Mouse (Mus musculus): ENCODE results near the gene Tarbp1. TPM values are rescaled to one million over a fixed set of nuclear protein-coding genes. Genes with fewer than 3 reads are reported as not detected.
"Not testable (repeated sequence)": the region's sequence is repeated elsewhere in the genome, so short reads cannot be mapped to it uniquely, and the experiment has no call there.

The Tarbp1 gene
- total RNA-seq, 2 experiments from 2014 or later, result 0.45 to 6.3 TPM

- ATAC-seq (replicated peaks; ENCODE audit: low FRiP score, poor library complexity, severe bottlenecking), result peak; percentile 32
These were observed 52.0 kb downstream of the Tarbp1 start for GRCm38 (mm10) chr8:126422920-126423300.

GRCm38 (mm10) chr8:126422174-126422919, 52.5 kb downstream of the Tarbp1 start, which contains the start of gene Coa6:
Gene Coa6 (plus strand): TSS chr8:126422515.
- ATAC-seq (replicated peaks; ENCODE audit: low FRiP score, poor library complexity, severe bottlenecking), result peak; percentile 98

- ATAC-seq (replicated peaks; ENCODE audit: low FRiP score, poor library complexity, severe bottlenecking), result no peak
These were observed 54.0 kb downstream of the Tarbp1 start for GRCm38 (mm10) chr8:126420834-126421233.

GRCm38 (mm10) chr8:126405030-126405429, 69.8 kb downstream of the Tarbp1 start:
- no peak for ATAC-seq (replicated peaks; ENCODE audit: low FRiP score, poor library complexity, severe bottlenecking)

GRCm38 (mm10) chr8:126404550-126404949, 70.3 kb downstream of the Tarbp1 start:
- not testable (repeated sequence) for ATAC-seq (replicated peaks; ENCODE audit: low FRiP score, poor library complexity, severe bottlenecking)

- ATAC-seq (replicated peaks; ENCODE audit: low FRiP score, poor library complexity, severe bottlenecking), result no peak
These were observed 76.5 kb downstream of the Tarbp1 start for GRCm38 (mm10) chr8:126398349-126398748.

- no peak for ATAC-seq (replicated peaks; ENCODE audit: low FRiP score, poor library complexity, severe bottlenecking)
These were observed 78.9 kb downstream of the Tarbp1 start for GRCm38 (mm10) chr8:126395917-126396316.

- no peak for ATAC-seq (replicated peaks; ENCODE audit: low FRiP score, poor library complexity, severe bottlenecking)
These were observed 79.5 kb downstream of the Tarbp1 start for GRCm38 (mm10) chr8:126395386-126395785.

- ATAC-seq (replicated peaks; ENCODE audit: low FRiP score, poor library complexity, severe bottlenecking), result no peak
These were observed 83.3 kb downstream of the Tarbp1 start for GRCm38 (mm10) chr8:126391541-126391940.

- ATAC-seq (replicated peaks; ENCODE audit: low FRiP score, poor library complexity, severe bottlenecking), result no peak
These were observed 87.3 kb downstream of the Tarbp1 start for GRCm38 (mm10) chr8:126387566-126387965.

- no peak for ATAC-seq (replicated peaks; ENCODE audit: low FRiP score, poor library complexity, severe bottlenecking)
These were observed 92.1 kb downstream of the Tarbp1 start for GRCm38 (mm10) chr8:126382749-126383148.

GRCm38 (mm10) chr8:126382216-126382615, 92.6 kb downstream of the Tarbp1 start:
- no peak for ATAC-seq (replicated peaks; ENCODE audit: low FRiP score, poor library complexity, severe bottlenecking)

GRCm38 (mm10) chr8:126381299-126381698, 93.6 kb downstream of the Tarbp1 start:
- no peak for ATAC-seq (replicated peaks; ENCODE audit: low FRiP score, poor library complexity, severe bottlenecking)

- no peak for ATAC-seq (replicated peaks; ENCODE audit: low FRiP score, poor library complexity, severe bottlenecking)
These were observed 94.7 kb downstream of the Tarbp1 start for GRCm38 (mm10) chr8:126380141-126380540.

GRCm38 (mm10) chr8:126379580-126379979, 95.3 kb downstream of the Tarbp1 start:
- ATAC-seq (replicated peaks; ENCODE audit: low FRiP score, poor library complexity, severe bottlenecking), result no peak

Other genes starting within 250 kb of the Tarbp1 start
- gene Slc35f3, start 176.5 kb downstream of the Tarbp1 start, total RNA-seq (2015; ENCODE audit: low replicate concordance), result not detected in 2 replicates
- not detected in 2 replicates for gene Slc35f3, start 176.5 kb downstream of the Tarbp1 start, total RNA-seq (2017; ENCODE audit: low replicate concordance)
- 14.7 and 28.1 TPM in 2 replicates for gene Coa6, start 52.5 kb downstream of the Tarbp1 start, total RNA-seq (2015; ENCODE audit: low replicate concordance)
- 2.2 and 5.1 TPM in 2 replicates for gene Coa6, start 52.5 kb downstream of the Tarbp1 start, total RNA-seq (2017; ENCODE audit: low replicate concordance)
- 19.8 and 24.7 TPM in 2 replicates for gene Irf2bp2, start 118.9 kb upstream of the Tarbp1 start, total RNA-seq (2015; ENCODE audit: low replicate concordance)
- gene Irf2bp2, start 118.9 kb upstream of the Tarbp1 start, total RNA-seq (2017; ENCODE audit: low replicate concordance), result 8.8 and 18.0 TPM in 2 replicates